Mouse (Mus musculus): ENCODE measurements at regions not wholly inside any gene's neighbourhood (a gene's known extent, or its start where the extent isn't known, plus 50 kb on each side); places are given as distances from the start of the nearest gene placed in this dataset.

DNA sequence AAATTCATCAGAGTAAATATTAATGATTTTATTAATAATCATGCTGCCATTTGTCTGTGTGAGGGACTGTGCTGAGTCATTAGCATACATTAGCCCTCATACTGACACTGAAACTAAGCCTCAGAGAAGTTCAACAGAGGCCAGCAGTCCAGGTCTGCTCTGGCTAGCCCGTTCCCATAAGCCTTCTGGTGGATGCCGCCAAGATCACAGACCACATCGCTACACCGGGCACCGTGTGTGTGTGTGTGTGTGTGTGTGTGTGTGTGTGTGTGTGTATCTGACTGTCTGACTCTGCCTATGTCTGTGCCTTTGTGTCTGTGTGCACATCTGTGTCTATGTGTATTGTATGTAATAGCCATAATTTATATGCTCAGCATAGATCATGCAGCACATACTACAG lies 106.0 kb downstream of the Rpl14 start:
- TF ChIP-seq CTCF (conservative IDR thresholded peaks at IDR 0.05; ENCODE audit: low read length) = no peak
- TF ChIP-seq POU5F1 (IDR thresholded peaks at IDR 0.05; ENCODE audit: borderline replicate concordance, low read length) = no peak
- no peak for TF ChIP-seq NANOG (IDR thresholded peaks at IDR 0.05; ENCODE audit: borderline replicate concordance, low read length)

Measured in E14TG2a.4 (cell line).